Mouse (Mus musculus): ENCODE data around the gene Gdpd5.

Gene Gdpd5

DNA sequence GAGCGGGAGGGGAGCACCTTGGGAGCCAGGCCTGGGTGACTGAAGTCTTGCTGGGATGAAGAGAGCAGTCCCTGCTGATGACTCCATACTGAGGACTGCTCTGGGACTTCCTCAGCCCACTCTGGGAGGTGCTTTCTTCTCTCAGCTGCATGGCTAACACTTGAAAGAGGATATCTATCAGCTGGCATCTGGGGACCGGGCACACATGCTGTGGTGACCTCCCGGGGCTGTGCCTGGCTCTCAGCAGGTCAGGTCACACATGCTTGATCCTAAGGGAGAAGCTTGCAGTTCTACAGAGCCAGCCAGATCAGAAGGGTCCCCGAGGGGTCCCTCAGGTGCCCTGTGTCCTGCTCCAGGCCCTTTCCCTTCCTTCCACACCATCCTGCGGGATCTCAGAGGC is 62.0 kb downstream of the Gdpd5 start:
- no peak for DNase-seq (ENCODE audit: low spot score in 2 of 2)

DNA sequence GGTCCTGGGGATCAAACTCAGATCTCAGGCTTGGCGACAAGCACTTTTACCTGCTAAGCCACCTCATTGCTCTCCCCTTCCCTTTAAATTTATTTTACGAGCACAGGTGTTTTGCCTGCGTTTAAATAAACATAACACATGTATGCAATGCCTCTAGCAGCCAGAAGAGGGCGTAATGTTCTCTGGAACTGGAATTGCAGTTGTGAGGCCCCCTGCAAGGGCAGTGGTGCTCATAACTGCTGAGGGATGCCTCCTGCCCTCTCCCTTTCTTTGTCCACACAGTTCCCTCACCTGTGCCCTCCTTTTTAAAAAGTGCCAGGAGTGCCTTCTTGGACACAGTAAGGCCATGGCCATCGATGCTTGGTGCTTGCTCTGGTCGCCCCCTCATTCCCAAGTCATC is 62.8 kb downstream of the Gdpd5 start:
- DNase-seq (ENCODE audit: low spot score in 2 of 2): no peak

- DNase-seq (ENCODE audit: low spot score in 2 of 2): no peak
Measured at GRCm38 (mm10) chr7:99445833-99446232, 64.6 kb downstream of the Gdpd5 start.

DNA sequence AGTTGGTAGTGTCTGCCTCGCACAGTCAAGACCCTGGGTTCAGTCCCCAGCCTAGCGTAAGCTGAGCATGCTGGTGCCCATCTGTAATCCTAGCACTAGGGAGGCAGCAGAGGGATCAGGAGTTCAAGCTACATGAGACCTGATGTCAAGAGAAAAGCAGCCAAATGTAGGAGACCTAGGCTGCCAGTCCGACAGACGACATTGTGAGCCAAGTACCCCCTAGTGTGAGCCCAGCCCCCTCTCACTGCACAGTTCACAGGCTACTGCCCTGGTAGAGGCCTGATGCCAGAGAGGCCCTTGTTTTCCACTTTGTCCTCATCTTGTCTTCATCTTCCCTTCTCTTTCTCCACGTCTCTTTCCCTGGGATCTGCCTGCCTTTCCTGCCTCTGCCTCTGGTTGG is 66.1 kb downstream of the Gdpd5 start:
- no peak for DNase-seq (ENCODE audit: low spot score in 2 of 2)

- no peak for DNase-seq (ENCODE audit: low spot score in 2 of 2)
Measured at GRCm38 (mm10) chr7:99448619-99449018, 67.4 kb downstream of the Gdpd5 start.

GRCm38 (mm10) chr7:99449063-99449462 is 67.8 kb downstream of the Gdpd5 start:
- no peak for DNase-seq (ENCODE audit: low spot score in 2 of 2)

DNA sequence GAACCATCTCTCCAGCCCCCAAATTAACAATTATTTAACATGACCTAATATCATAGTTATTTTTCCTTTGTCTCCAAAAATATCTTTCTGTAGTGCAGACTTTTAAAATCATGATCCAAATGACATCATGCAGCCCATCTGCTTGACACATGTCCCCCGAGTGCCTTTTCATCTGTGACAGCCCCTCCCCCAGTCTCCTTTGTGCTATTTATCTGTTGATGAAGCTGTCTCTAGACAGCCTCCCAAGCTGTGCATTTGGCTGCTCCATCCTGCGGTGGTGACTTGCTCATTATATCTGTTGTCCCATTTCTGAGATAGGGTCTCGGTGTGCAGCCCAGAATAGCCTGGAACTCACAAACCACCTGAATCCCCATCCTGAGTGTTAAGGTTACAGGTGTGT is 68.5 kb downstream of the Gdpd5 start:
- no peak for DNase-seq (ENCODE audit: low spot score in 2 of 2)

DNA sequence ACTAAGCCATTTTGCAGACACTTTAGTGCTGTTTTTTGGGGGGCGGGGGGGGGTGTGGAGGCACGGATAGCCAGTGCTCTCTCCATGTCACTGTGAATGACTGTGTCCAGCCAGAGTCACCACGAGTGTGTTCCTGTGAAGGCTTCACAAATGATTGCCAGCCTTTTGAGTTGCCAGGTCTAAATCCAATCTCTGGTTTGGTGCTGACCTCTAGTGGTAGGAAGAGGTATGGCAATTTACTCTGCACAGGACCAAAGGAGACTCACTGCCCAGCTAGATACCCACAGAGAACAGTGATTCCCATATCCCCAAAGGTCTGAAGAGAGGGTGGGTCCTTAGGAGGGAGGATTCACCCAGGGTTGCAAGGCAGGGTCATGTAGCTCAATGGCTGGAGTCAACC is 69.5 kb downstream of the Gdpd5 start:
- peak in 1 of 2 experiments; percentile 88 for DNase-seq (ENCODE audit: low spot score in 2 of 2)

DNA sequence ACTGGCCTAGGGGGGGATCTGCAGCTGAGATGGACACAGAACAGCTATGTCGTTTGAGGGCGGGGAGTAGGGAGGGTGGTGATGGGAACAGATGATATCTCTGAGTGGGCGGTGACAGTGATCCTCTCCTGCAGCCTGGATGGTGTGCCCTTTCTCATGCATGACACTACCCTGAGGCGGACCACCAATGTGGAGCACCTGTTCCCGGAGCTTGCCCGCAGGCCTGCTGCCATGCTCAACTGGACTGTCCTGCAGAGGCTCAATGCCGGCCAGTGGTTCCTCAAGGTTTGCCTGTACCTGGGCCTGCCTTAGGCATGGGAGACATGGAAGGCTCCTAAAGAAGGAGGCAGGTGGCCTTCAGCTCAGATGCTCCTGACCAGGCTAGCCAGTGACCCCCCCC is 71.6 kb downstream of the Gdpd5 start:
- no peak for DNase-seq (ENCODE audit: low spot score in 2 of 2)

- no peak for DNase-seq (ENCODE audit: low spot score in 2 of 2)
Measured at GRCm38 (mm10) chr7:99454044-99454443, 72.8 kb downstream of the Gdpd5 start.

DNA sequence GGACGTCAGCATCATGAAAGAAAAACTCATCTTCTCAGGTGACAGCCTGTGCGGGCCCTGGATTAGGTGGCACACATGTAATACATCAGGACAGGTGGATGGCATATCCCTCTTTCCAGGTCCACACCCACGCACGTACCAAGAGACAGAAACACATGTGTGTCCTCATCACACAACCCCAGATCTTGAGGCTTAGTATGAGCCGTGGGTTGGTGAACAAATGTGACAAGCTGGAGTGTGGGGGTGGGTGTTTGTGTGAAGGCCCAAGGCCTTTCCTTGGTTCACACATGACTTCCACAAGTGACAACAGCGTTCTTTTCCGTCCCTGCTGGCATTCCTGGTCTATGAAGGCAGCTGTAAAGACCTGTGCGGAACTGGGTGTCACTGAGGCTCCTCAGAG is 77.6 kb downstream of the Gdpd5 start:
- peak; percentile 61 to 66 for DNase-seq (ENCODE audit: low spot score in 2 of 2)

- peak in 1 of 2 experiments; percentile 53 for DNase-seq (ENCODE audit: low spot score in 2 of 2)
Measured at GRCm38 (mm10) chr7:99459888-99460652, 78.9 kb downstream of the Gdpd5 start.

DNA sequence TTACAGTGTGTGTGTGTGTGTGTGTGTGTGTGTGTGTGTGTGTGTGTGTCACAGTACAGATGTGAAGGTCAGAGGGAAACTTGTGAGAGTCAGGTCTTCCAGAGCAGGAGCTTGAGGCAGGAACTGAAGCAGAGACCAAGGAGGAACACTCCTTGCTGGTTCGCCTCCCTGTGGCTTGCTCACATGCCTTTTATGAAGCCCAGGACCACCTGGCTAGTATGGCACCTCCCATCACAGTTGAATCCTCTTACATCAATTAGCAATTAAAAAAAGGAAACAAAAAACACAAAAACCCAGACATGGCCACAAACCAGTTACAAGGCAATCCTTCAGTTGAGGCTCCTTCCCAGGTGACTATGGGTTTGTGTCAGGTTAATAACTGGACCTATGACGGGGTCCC is 81.9 kb downstream of the Gdpd5 start:
- DNase-seq (ENCODE audit: low spot score in 2 of 2): no peak

- no peak for DNase-seq (ENCODE audit: low spot score in 2 of 2)
Measured at GRCm38 (mm10) chr7:99465811-99466210, 84.6 kb downstream of the Gdpd5 start, which contains the start of gene Klhl35. TSS of gene Klhl35 (plus strand) at chr7:99466004.

DNA sequence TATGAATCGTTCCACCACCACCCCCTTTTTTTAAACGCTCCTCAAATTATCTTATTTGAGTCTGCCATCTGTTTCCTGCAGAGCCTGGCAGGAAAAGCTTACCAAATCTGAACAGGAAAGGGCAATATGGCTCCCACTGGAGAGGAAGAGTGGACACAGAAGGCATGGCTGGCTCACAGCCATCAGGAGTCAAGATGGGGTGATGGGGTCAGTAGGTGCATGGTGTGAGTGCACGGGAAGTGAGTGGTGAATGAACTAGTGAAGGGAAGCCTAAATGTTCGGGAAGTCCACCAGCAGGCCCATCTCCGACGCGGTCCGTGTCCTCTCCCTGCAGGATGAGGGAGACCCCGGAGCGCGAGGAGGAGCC is 86.7 kb downstream of the Gdpd5 start:
- DNase-seq (ENCODE audit: low spot score in 2 of 2): no peak

GRCm38 (mm10) chr7:99468283-99469132 is 87.3 kb downstream of the Gdpd5 start:
- peak; percentile 64 to 75 for DNase-seq (ENCODE audit: low spot score in 2 of 2)

GRCm38 (mm10) chr7:99469680-99470405 is 88.6 kb downstream of the Gdpd5 start:
- DNase-seq (ENCODE audit: low spot score in 2 of 2): no peak

GRCm38 (mm10) chr7:99471578-99471977 is 90.4 kb downstream of the Gdpd5 start:
- no peak for DNase-seq (ENCODE audit: low spot score in 2 of 2)

GRCm38 (mm10) chr7:99473638-99474407 is 92.6 kb downstream of the Gdpd5 start:
- DNase-seq (ENCODE audit: low spot score in 2 of 2): no peak

DNA sequence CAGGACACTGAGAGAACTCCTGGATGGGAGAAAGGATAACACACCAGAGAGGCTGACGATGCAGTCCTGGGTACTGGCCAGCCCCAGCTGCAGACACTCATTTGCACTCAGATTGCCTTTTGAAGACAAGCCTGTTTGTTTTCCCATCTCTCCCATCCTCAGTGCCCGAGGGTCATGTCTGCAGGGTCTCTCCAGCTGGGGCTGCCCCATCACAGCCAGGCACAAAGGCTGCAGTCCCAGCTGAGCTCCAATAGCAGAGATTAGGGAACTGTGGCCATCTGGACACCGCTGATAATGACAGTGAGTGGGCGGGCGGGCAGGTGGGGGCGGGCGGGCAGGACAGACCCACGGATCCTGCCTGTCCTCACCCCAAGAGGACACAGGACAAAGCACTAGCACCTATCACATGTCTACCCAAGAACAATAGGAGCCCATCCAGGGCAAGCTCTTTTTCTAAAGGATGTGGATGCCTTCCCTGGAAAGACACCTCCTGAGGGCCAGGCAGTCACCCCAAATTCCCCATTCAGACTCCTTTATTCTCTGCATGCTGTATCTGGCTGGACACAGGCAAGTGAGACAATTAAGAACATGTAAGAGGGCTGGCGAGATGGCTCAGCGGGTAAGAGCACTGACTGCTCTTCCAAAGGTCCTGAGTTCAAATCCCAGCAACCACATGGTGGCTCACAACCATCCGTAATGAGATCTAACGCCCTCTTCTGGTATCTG is 93.8 kb downstream of the Gdpd5 start:
- no peak for DNase-seq (ENCODE audit: low spot score in 2 of 2)

DNA sequence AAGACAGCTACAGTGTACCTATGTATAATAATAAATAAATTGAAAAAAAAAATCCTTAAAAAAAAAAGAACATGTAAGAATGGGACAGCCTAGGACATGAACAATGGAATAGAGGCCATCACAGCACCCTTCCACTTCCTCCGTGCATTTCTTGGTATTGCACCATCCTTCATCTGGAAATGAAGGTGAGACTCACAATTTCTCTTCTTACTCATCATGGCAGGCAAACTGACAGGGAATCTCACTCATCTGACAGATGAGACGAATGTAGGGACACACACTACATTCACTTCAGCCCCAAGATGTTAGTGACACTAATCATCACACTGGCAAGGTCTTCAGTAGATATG is 94.3 kb downstream of the Gdpd5 start:
- DNase-seq (ENCODE audit: low spot score in 2 of 2): no peak
